In the genomic region with DNA sequence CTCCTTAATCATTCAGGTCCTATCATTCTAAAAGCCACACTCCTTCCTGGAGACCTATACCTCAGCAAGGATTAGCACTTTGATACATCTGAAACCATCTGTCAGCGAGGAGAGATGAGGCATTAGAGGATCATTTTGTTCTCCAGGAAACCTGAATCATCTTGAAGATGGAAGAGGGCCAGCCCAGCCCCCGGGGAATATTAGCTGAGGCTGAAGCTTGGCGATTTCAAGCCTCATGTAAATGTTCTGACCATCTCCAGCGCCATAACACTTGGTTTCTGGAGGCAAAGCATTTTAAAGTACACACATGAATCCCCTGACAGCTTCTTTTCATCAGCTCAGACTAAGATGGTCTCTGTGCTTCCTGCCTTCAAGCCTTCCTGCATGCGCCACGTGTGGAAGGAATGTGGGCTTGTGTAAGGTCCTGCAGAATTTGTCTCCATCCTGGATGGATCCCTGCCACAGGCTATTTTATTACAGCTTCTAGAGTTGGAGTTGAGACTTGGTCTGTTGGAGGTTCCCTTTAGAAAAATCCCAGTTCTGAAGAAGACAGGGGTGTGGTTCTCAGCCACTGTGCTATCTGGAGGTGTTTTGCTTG, we compare ENCODE assay signal across 8 mouse cellular contexts. TPM values are rescaled to one million over a fixed set of nuclear protein-coding genes. Genes with fewer than 3 reads are reported as not detected.
DNase-seq lines count a peak whose midpoint lies in the region; ATAC-seq and TF ChIP-seq lines count a peak whose summit lies in the region.

No protein-coding gene starts in this region.

- H3K4me3 ChIP-seq in midbrain, embryonic 15.5 days = no peak overlapping the region
- no peak overlapping the region for H3K4me3 ChIP-seq in midbrain, embryonic 13.5 days (replicated peaks)
- H3K4me3 ChIP-seq in heart, embryonic 14.5 days (ENCODE audit: control insufficient read depth in 1 of 2, insufficient read depth in 1 of 2, low read depth in 1 of 2, low read length in 2 of 2) = peak overlapping the region in 1 of 2 experiments; percentile 67; a peak in 1 of 4 replicates
- H3K4me3 ChIP-seq in liver, postnatal 0 days (ENCODE audit: low read depth, low read length) = no peak overlapping the region

- H3K4me2 ChIP-seq in midbrain, embryonic 15.5 days = peak overlapping the region; percentile 87
- no peak overlapping the region for H3K4me2 ChIP-seq in midbrain, embryonic 13.5 days (replicated peaks)
- H3K4me2 ChIP-seq in heart, embryonic 14.5 days (ENCODE audit: low read length) = peak overlapping the region; percentile 84
- H3K4me2 ChIP-seq in liver, postnatal 0 days (ENCODE audit: low read depth, low read length) = peak overlapping the region; percentile 77

- H3K27ac ChIP-seq in midbrain, embryonic 15.5 days = no peak overlapping the region
- H3K27ac ChIP-seq in midbrain, embryonic 13.5 days = no peak overlapping the region
- H3K27ac ChIP-seq in heart, embryonic 14.5 days (replicated peaks in 1 of 2; ENCODE audit: control insufficient read depth in 1 of 2, insufficient read depth in 1 of 2, low read depth in 2 of 2, low read length in 2 of 2) = 0 out of 4 replicates have a peak overlapping the region, but pooled peaks of 1 of the 2 experiments have one; percentile 6
- H3K27ac ChIP-seq in liver, postnatal 0 days (ENCODE audit: low read depth) = no peak overlapping the region

- H3K4me1 ChIP-seq in midbrain, embryonic 15.5 days = peaks cover 19% of the 10 kb centered on the region
- peaks cover 16% of the 10 kb centered on the region for H3K4me1 ChIP-seq in midbrain, embryonic 13.5 days (replicated peaks)
- H3K4me1 ChIP-seq in heart, embryonic 14.5 days (ENCODE audit: control insufficient read depth in 2 of 2, insufficient read depth in 2 of 2, low read length in 2 of 2) = peaks cover 20 to 52% of the 10 kb centered on the region in 2 experiments
- peaks cover 20% of the 10 kb centered on the region for H3K4me1 ChIP-seq in liver, postnatal 0 days (ENCODE audit: insufficient read depth)

- no peaks in the 10 kb centered on the region for H3K9me3 ChIP-seq in midbrain, embryonic 15.5 days
- no peaks in the 10 kb centered on the region for H3K9me3 ChIP-seq in midbrain, embryonic 13.5 days
- H3K9me3 ChIP-seq in heart, embryonic 14.5 days (ENCODE audit: control insufficient read depth, low read length) = no peaks in the 10 kb centered on the region
- no peaks in the 10 kb centered on the region for H3K9me3 ChIP-seq in liver, postnatal 0 days (ENCODE audit: low read length)

- H3K9ac ChIP-seq in midbrain, embryonic 15.5 days = no peak overlapping the region
- H3K9ac ChIP-seq in midbrain, embryonic 13.5 days (replicated peaks) = no peak overlapping the region
- H3K9ac ChIP-seq in heart, embryonic 14.5 days (ENCODE audit: low read length) = peak overlapping the region; percentile 21; the same call in 1 of the 2 replicates
- no peak overlapping the region for H3K9ac ChIP-seq in liver, postnatal 0 days (replicated peaks)

- TF ChIP-seq CTCF in liver, postnatal 0 days (IDR thresholded peaks at IDR 0.05; ENCODE audit: low read depth) = no peak

- no peak for ATAC-seq in midbrain, embryonic 15.5 days (replicated peaks)
- ATAC-seq in midbrain, embryonic 13.5 days = no peak
- ATAC-seq in heart, embryonic 14.5 days (ENCODE audit: insufficient number of reproducible peaks, insufficient read depth, low FRiP score, low read depth) = no peak
- ATAC-seq in liver, postnatal 0 days = no peak

- WGBS in midbrain, embryonic 15.5 days = 79% methylated on average over 6 of the region's 6 CpGs
- whole genome bisulfite sequencing in midbrain, embryonic 13.5 days = 78% methylated on average over 6 of the region's 6 CpGs
- WGBS in heart, embryonic 14.5 days = 62% methylated on average over 6 of the region's 6 CpGs
- WGBS in liver, postnatal 0 days (ENCODE audit: insufficient replicate concordance) = 80% methylated on average over 6 of the region's 6 CpGs

- no peak for TF ChIP-seq EP300 in liver, postnatal 0 days (IDR thresholded peaks at IDR 0.05; ENCODE audit: low read depth)

- no peaks in the 10 kb centered on the region for H3K36me3 ChIP-seq in midbrain, embryonic 15.5 days (replicated peaks)
- no peaks in the 10 kb centered on the region for H3K36me3 ChIP-seq in midbrain, embryonic 13.5 days
- H3K36me3 ChIP-seq in heart, embryonic 14.5 days (ENCODE audit: control insufficient read depth, insufficient read depth, low read length) = 0 out of 2 replicates have a peak, but pooled peaks cover 10% of the 10 kb centered on the region
- H3K36me3 ChIP-seq in liver, postnatal 0 days (replicated peaks; ENCODE audit: insufficient read depth, low read length) = no peaks in the 10 kb centered on the region; the same call in none of the 2 replicates

- no peaks in the 10 kb centered on the region for H3K27me3 ChIP-seq in midbrain, embryonic 15.5 days (replicated peaks)
- no peaks in the 10 kb centered on the region for H3K27me3 ChIP-seq in midbrain, embryonic 13.5 days
- H3K27me3 ChIP-seq in heart, embryonic 14.5 days (ENCODE audit: control insufficient read depth, insufficient read depth, low read length) = no peaks in the 10 kb centered on the region
- H3K27me3 ChIP-seq in liver, postnatal 0 days (ENCODE audit: insufficient read depth, low read length) = no peaks in the 10 kb centered on the region

- peak; percentile 53 for DNase-seq in cerebellum, adult 8-10 months
- no peak for DNase-seq in liver, postnatal 0 days
- no peak for DNase-seq in layer of hippocampus, postnatal 10 days (ENCODE audit: low spot score in 2 of 2)
- DNase-seq in right cerebral cortex, adult 2 months (ENCODE audit: low spot score in 2 of 2) = no peak
- no peak for DNase-seq in urinary bladder, adult 18-20 months (ENCODE audit: low spot score in 2 of 2)

RNA-seq across cellular contexts. Expression of gene Smim20, which starts 1.3 kb away (rescaled TPM):
- polyA plus RNA-seq in midbrain, embryonic 15.5 days (2015; fragmentation: Nextera tagmentation; extraction: Ambion mirVana) = 67.8 and 69.4 TPM in 2 replicates
- polyA plus RNA-seq in midbrain, embryonic 13.5 days (2015; fragmentation: Nextera tagmentation; extraction: Ambion mirVana) = 72.3 and 75.8 TPM in 2 replicates
- polyA plus RNA-seq in heart, embryonic 14.5 days (2014; fragmentation: Nextera tagmentation; extraction: Ambion mirVana) = 217 and 239 TPM in 2 replicates
- polyA plus RNA-seq in liver, postnatal 0 days (2015; fragmentation: Nextera tagmentation; extraction: Ambion mirVana) = 65.1 and 65.9 TPM in 2 replicates
- total RNA-seq in layer of hippocampus, postnatal 10 days (2021) = 10 to 100 TPM; 29.2 to 36.5 TPM

RNA-seq across cellular contexts. Expression of gene Sel1l3, which starts 54.5 kb away (rescaled TPM):
- polyA plus RNA-seq in midbrain, embryonic 15.5 days (2015; fragmentation: Nextera tagmentation; extraction: Ambion mirVana) = 6.1 and 7.3 TPM in 2 replicates
- 3.2 and 3.8 TPM in 2 replicates for polyA plus RNA-seq in midbrain, embryonic 13.5 days (2015; fragmentation: Nextera tagmentation; extraction: Ambion mirVana)
- polyA plus RNA-seq in heart, embryonic 14.5 days (2014; fragmentation: Nextera tagmentation; extraction: Ambion mirVana) = 1.5 and 1.7 TPM in 2 replicates
- polyA plus RNA-seq in liver, postnatal 0 days (2015; fragmentation: Nextera tagmentation; extraction: Ambion mirVana) = 0.84 and 0.93 TPM in 2 replicates
- total RNA-seq in layer of hippocampus, postnatal 10 days (2021) = 10 to 100 TPM; 43.1 to 47.0 TPM
